Mouse (Mus musculus) gastrocnemius, adult 18-20 months (tissue): ENCODE data around the gene Ttc39b. TPM values are rescaled to one million over a fixed set of nuclear protein-coding genes. Genes with fewer than 3 reads are reported as not detected.
"Not testable (repeated sequence)": the region's sequence is repeated elsewhere in the genome, so short reads cannot be mapped to it uniquely, and the experiment has no call there.

ENCODE experiments used
- DNase-seq: peaks from one replicate; pipeline ENCODE4 v3.0.0; 2021; ENCODE audit warnings: low spot score
- total RNA-seq, 2 experiments: library from RNA; stranded (reverse); gene quantifications; 2 replicates each; pipeline ENCODE4 v1.2.3; 2021

Gene Ttc39b
- total RNA-seq, 2 experiments from 2014 or later, result 5.0 to 6.0 TPM

- DNase-seq, result no peak
Measured at GRCm38 (mm10) chr4:83279236-83279635, 44.8 kb downstream of the Ttc39b start.

- no peak for DNase-seq
Measured at GRCm38 (mm10) chr4:83274241-83274640, 49.8 kb downstream of the Ttc39b start.

GRCm38 (mm10) chr4:83273616-83274050, 50.4 kb downstream of the Ttc39b start:
- DNase-seq, result no peak

GRCm38 (mm10) chr4:83272917-83273615, 51.0 kb downstream of the Ttc39b start:
- no peak for DNase-seq

DNA sequence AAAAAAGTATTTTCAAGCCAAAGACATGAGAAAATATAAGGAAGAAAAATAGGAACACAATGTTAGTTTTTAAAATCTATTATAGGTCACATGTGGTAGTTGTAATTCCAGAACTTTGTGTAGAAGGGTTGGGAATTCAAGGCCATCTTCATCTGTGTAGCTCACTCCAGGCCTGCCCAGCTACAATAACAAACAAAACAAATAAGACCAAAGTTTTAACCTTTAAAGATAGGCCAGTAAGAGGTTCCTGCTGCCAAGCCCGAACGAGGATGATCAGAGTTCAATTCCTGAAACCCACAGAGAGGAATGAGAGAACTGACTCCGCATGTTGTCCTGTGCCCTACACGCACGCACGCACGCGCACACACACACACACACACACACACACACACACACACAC, 53.6 kb downstream of the Ttc39b start:
- no peak for DNase-seq

DNA sequence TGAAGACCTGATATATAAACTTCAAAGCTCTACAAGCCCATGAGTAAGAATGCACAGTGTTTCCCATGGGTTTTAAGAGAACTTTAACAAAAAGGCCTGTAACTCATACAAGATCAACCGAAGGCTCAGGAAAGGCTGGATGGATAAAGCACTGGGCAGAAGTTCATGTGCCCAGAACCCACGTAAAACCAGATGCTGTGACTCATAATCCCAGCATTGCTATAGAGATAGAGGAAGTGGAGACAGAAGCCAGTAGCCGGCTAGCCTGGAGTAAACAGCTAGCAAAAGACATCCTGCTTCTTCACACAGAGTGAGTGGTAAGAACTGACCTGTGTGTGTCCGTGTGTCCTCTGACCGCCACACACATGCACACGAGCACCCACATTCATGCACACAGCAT, 54.4 kb downstream of the Ttc39b start:
- no peak for DNase-seq

DNA sequence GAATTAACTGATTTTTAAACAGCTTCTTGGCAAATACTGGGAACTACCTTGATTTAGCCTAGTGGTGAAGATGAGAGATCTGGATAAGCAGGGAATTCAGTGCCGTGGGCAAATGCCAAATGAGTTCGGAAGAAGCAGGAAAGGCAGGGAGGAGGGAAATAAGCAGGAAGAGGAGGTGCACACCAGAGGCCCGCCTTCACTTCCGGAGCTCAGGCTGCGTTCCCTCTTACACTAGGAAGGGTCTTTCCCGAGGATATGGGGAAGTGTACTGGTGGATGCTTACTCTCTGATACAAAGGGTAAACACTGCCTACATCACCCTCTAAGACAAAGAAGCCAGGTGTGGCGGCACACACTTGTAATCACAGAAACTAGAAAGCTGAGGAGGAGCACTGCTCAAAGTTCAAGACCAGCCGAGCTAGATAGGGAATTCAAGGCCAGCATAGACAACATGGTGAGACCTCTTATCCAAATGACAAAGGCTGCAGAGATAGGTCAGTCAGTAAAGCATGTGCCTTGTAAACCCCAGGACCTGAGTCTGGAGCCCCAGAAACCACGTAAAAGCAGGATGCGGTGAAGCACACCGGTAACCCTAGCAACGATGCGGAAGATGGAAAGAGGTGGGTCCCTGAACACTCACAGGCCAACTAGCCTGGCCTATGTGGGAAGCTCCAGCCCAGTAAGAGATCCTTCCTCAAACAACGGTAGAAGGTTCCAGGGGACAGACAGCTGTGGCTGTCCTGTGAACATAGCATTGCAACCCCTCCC, 57.9 kb downstream of the Ttc39b start:
- no peak for DNase-seq

GRCm38 (mm10) chr4:83264832-83265231, 59.2 kb downstream of the Ttc39b start:
- DNase-seq, result no peak

GRCm38 (mm10) chr4:83261998-83262397, 62.1 kb downstream of the Ttc39b start:
- DNase-seq, result peak; percentile 31

- DNase-seq, result no peak
Measured at GRCm38 (mm10) chr4:83259690-83260089, 64.4 kb downstream of the Ttc39b start.

- no peak for DNase-seq
Measured at GRCm38 (mm10) chr4:83258273-83258672, 65.8 kb downstream of the Ttc39b start.

DNA sequence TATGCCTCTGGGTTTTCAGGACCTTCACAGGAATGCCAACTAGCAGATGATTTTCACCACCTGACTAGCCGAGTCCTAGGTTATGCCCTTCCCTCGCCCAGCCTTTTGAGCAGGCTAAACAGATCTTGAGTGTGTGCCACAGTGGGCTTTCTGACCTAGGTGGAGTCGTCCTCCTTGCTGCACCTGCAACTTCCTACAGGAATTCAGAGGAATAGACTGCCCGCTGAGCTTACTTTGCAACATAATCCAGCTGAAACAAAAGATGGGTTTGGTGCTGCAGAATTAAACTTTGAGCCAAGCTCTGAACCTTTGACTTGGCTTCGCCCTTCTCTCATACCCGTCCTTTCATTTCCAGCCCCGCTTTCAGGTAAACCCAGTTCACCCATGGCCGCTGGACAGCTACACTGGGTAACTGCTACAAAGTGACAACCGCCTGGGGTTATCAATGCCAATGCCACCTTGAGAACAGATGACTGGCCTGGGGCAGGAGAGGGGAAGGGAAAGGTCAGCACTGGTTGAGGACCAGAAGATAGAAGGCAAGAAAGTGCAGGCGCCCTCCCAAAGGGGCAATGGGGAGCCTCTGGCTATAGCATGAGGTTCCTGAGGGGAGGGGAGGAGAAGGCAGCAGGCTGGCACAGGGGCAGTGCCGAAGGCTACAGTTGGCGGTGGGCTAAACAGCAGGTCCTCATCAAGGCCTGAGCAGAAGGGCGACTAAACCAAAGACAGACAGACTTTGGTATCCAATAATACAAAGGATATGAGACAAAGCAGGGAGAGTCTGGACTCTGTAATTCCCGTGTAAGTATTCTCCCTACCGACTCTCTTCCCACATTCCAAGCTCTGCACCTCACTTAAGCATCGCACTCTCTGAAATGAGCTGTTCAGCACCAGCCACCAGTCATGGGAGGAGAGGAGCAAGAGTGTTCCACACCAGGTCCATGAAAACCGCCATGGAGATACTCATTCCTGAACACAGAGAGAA, 66.5 kb downstream of the Ttc39b start:
- no peak for DNase-seq

DNA sequence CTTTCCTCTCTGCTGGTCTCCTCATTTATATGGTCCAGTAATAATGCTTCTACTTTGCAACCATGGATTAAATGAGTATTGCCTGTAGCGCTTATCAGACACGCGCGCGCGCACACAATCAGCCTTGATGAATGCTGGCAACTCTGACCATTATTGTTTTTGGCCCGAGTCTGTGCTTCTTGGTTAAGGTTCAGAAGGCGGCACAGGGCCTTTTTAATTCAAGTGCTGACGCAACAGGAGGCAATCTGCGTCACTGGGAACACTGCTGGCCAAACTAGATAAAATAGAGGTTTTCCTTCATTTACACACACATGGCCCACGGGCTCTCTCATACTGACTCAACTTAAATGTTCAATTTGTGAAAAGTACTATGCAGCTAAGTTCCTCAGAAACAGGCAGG, 67.3 kb downstream of the Ttc39b start:
- no peak for DNase-seq

DNA sequence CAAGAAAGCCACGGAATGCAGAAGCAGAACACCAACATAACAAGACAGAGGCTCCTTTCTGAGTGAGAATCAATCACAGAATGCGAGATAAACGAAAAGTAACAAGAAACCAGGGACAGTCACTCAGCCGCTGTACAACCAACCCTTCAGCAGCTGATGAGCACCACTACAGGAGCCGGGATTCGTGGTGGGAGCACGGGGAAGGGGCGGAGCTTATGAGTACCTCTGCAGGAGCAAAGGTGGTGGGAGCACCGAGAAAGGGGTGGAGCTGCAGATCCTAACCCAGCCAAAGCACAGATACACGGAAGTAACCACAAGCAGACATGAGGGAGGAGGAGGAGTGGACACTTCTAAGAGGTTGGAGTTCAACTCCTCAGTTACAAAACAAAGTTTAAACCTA, 69.1 kb downstream of the Ttc39b start:
- no peak for DNase-seq

GRCm38 (mm10) chr4:83253679-83254078, 70.4 kb downstream of the Ttc39b start:
- DNase-seq, result no peak

- no peak for DNase-seq
Measured at GRCm38 (mm10) chr4:83243706-83244105, 80.3 kb downstream of the Ttc39b start.

DNA sequence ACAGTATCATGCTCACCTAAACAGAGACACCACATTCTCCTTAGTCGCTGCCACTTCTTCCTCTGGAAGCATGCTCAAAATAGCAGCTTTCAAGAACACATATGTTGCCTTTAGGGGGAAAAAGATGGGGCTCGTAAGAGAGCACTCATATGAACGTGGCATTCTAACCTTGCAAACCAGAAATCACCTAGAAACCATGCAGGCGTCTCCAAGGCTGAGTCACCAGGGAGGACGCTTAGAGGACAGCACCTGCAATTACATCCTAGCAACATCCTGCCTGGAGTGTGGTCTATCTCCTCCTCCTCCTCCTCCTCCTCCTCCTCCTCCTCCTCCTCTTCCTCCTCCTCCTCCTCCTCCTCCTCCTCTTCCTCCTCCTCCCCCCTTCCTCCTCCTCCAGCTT, 82.4 kb downstream of the Ttc39b start:
- no peak for DNase-seq

- DNase-seq, result no peak
Measured at GRCm38 (mm10) chr4:83237656-83238055, 86.4 kb downstream of the Ttc39b start.

- DNase-seq, result not testable (repeated sequence)
Measured at GRCm38 (mm10) chr4:83235304-83235703, 88.8 kb downstream of the Ttc39b start.

GRCm38 (mm10) chr4:83234739-83235138, 89.3 kb downstream of the Ttc39b start:
- no peak for DNase-seq

GRCm38 (mm10) chr4:83234132-83234531, 89.9 kb downstream of the Ttc39b start:
- DNase-seq, result no peak
